Mouse (Mus musculus) spleen, postnatal 36 days (tissue): Measurements from ENCODE around the gene Tdrd12.

Experiments
- DNase-seq, 2 experiments: peaks; one replicate each; pipeline ENCODE4 v3.0.0; 2022; ENCODE audit warnings: low spot score in 2 of 2, mixed read lengths in 1 of 2

The Tdrd12 gene

DNA sequence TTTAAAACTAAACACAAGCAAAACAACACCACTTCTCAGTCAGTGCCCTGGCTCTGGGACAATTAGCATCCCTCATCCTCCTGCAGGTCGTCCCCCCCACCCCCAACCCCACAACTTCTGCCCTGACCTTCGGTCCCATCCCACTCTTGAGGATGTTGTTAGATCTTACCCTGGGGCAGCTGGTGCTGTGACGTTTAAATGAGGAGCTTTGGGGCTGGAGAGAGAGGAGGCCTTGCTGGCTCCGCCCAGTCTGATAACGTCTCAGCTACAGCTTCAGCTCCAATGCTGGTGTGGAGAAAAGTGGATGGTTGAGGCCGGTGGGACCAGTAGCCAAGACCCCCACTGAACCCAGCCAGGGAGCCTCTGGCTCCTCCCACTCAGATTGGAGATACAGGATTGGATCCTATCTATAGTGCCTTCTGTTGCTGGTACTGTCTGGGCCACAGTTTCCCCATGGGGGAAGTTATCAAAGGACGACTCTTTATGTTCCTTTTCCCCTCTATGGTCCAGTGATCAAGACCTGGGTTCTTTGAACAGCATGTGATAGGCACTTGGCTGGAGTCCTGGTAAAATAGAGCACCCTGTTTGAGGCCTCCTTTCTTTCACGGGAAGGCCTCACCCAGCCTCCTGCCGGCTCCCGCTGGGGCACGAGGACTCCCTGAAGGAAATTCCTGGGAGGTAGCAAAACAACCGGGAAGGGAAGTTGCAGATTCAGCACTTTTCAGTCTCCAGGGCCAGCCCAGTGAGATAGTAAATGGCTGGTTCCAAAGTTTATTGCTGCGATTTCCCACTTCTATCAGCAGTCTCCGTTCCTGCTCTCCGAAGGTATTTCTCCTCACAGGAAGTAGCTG is 89.3 kb downstream of the Tdrd12 start, which contains the start of gene Slc7a9:
Gene Slc7a9, plus strand, starts transcription at position 801 of the 851 bp plus-strand sequence.
- DNase-seq, result no peak

DNA sequence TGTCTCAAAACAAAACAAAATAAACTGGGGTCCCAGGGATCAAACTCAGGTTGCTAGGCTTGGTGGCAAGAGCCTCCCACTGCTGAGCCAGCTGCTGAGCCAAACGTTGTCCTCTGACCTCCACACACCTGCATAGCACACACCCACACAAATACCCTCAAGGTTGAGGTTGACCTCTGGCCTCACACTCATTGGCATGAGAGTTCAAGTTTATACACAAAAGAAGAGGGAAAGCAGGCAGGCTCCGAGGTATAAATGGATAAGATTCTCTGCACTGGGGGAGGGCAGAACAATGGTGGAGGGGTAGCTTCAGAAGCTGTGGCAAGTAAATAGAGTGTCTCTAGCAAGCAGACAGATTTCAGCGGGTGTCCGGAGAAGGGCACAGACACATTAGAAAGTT is 90.0 kb downstream of the Tdrd12 start:
- DNase-seq, result no peak

DNA sequence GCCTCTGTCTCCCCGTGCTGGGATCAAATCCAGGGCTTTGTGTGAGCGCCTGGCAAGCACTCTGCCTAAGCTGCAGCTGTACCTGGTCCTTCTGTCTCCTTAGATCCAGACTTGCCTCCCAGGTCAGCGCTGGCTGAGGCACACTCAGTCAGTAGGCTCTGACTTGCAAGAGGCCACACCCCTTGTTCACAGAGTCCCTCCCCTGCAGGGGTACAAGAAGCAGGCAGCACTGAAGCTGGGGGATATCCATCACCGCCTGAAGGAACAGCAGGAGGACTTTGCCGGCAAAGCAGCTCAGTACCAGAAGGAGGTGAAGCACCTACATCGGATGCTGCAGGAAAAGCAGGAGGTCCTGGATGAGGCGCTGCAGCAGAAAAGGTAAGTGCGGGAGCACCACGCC is 102.3 kb downstream of the Tdrd12 start:
- DNase-seq, result no peak

DNA sequence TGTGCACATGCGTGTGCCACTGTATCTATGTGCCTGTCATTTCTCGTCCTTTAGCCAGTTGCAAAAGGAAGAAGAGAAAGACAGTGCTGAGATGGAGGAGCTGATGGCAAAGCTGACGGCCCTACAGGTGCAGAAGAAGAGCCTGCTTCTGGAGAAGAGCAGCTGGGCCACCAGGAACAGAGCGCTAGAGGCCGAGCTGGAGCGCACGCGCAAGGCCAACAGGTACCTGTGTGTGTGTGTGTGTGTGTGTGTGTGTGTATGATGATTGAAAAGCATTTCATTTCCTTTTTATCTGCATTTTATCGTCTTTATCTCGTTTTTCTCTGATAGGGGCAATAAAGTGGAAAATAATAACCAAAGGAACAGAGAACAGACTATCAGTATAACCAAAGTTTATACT is 109.4 kb downstream of the Tdrd12 start:
- no peak for DNase-seq

DNA sequence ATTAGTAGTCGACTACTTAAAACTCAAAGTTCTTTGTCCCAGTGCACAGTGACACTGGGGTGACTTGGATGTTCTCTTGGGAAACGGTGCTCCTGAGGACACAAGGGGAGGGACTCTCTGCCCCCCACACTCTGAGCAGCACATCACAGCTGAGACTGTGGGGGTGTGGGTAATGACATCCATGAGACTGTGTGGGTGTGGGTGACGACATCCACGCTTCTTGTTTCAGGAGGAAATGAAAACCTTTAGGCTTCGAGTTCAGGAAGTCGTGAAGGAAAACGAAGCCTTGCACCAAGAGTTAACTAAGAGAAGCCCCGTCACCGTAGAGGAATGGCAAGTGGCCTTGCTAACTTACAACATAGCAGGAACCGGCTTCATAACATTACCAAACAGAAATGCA is 114.5 kb downstream of the Tdrd12 start:
- no peak for DNase-seq
